Mouse (Mus musculus) right cerebral cortex, postnatal 25 days (tissue): ENCODE measurements around the gene Tcf7l2.

ENCODE experiments used
- DNase-seq: peaks from one replicate; pipeline ENCODE4 v3.0.0; 2022

The Tcf7l2 gene

DNA sequence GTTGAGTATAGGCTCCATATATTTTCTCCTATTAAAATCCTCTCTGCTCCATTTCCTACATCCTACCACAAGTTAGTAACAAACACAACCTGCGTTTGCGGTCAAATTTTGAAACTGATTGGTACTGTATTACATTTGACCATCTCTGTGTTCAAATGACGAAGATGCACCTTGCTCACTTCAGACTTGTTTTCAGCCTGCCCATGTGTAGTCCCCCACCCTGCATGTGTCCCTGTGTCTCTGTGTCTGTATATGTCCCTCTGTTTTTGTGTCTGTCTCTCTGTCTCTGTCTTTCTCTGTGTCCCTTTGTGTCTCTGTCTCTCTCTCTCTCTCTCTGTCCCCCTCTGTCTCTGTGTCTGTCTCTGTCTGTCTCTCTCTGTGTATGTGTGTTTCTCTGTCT is 222.8 kb downstream of the Tcf7l2 start:
- DNase-seq: no peak

- no peak for DNase-seq
Observed at GRCm38 (mm10) chr19:55966066-55966465, 224.4 kb downstream of the Tcf7l2 start.

DNA sequence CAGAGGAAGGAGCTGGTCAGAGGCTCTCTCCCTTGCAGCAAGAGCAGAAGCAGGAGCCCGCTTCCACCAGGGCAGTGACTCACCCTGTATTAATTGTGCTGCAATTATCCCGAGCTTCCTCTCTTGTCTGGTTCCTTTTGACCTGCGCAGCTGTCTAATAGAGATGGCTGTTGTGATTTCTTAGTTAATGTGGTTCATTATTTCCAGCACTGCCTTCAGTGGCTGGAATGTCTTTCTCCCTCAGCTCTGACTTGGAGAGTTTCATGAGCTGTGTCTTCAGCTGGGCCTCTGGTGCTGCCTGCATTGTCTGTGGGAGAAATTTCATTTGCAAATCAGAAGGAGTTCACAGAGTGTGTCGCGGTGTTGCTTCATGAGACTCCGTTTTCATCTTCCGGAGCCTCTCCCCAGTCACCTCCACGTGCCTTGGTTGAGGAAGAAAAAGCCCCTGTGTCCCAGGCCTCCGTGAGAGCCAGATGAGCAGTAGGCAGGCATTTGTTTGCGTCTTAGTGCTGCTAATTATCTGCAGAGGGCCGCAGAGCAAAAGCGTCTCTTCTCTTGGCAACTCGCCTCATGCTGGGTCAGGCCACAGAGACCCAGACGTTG is 228.4 kb downstream of the Tcf7l2 start:
- DNase-seq: no peak

- no peak for DNase-seq
Observed at GRCm38 (mm10) chr19:55976073-55976472, 234.5 kb downstream of the Tcf7l2 start.
